27 mouse cellular contexts compared by ENCODE assay signal in the genomic region with DNA sequence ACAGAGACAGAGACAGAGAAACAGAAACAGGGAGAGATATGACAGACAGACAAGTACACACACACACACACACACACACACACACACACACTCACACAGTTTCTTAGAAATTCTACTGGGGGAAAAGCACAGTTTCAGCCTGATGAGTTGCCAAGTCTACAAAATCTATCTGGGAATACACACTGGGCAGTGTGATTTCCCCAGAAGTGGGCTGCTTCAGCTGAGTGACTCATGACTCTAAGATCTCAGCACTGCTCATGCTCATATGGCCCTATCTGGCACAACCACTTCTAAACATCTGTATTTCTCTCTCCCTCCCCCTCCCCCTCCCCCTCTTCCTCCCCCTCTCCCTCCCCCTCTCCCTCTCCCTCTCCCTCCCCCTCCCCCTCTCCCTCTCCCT.
DNase-seq lines count a peak whose midpoint lies in the region; ATAC-seq and TF ChIP-seq lines count a peak whose summit lies in the region.
"Had no signal": no experiment of that assay in that cellular context is flagged by ENCODE, and none has a peak within 500 bp of the region (broad histone marks: within the 10 kb centered on the region; RNA-seq: fewer than 3 reads in every experiment).

No protein-coding gene starts in this region.

- H3K4me1 ChIP-seq in lung, adult 2 months (ENCODE audit: control insufficient read depth, insufficient read depth, low read length), result no peaks in the 10 kb centered on the region
- H3K4me1 ChIP-seq: forebrain, embryonic 12.5 days; limb, embryonic 12.5 days; liver, embryonic 15.5 days; midbrain, embryonic 15.5 days; neural tube, embryonic 15.5 days had no signal

- TF ChIP-seq POLR2A in lung, adult 2 months (IDR thresholded peaks at IDR 0.05; ENCODE audit: borderline replicate concordance, extremely low read depth, low read depth, low read length), result no peak

- H3K4me3 ChIP-seq in lung, adult 2 months (replicated peaks; ENCODE audit: extremely low read depth, low read depth, low read length), result no peak overlapping the region
- H3K4me3 ChIP-seq: embryonic facial prominence, embryonic 13.5 days; erythroblast, embryonic 14.5 days; forebrain, embryonic 12.5 days; heart, embryonic 12.5 days; limb, embryonic 12.5 days; liver, embryonic 15.5 days; midbrain, embryonic 15.5 days; neural tube, embryonic 15.5 days had no signal

- DNase-seq in left cerebral cortex, postnatal 14 days (ENCODE audit: low spot score in 2 of 2), result peak; percentile 18 to 47
- DNase-seq in left cerebral cortex, postnatal 4 days, result no peak
- DNase-seq in lung, postnatal 10 days, result peak; percentile 47
- no peak for DNase-seq in lung, adult 2 months
- DNase-seq in NIH3T3 (ENCODE audit: low read depth), result peak; percentile 87
- peak; percentile 88 for DNase-seq in adipocyte (ENCODE audit: low spot score)
- DNase-seq in kidney, postnatal 4 days, result no peak
- DNase-seq: adrenal gland, postnatal 14 days; cerebellum, adult 11-12 months; cerebellum, postnatal 10 days; gastrocnemius, postnatal 25 days; heart, adult 11 months; kidney, adult 9 months; kidney, postnatal 10 days; layer of hippocampus, adult 9-11 months; retina, postnatal 1 day had no signal

- intact Hi-C loops in left cerebral cortex, postnatal 14 days (cut with DNase I), result no loop called here
- intact Hi-C loops in left cerebral cortex, postnatal 4 days (cut with DNase I), result no loop called here

- TF ChIP-seq CTCF in lung, adult 2 months (IDR thresholded peaks at IDR 0.05; ENCODE audit: insufficient read depth, low read length), result no peak

- ATAC-seq in inflammation-experienced regulatory T-cells, adult 6 months, result no peak
- ATAC-seq: hindbrain, embryonic 16.5 days; intestine, postnatal 0 days; midbrain, embryonic 15.5 days had no signal

Comparison
In these comparisons a context has a peak if more than half of its experiments do, and no peak if none do; other contexts are left out.
1. DNase-seq: peak in left cerebral cortex, postnatal 14 days (2 of 2), lung, postnatal 10 days (single experiment), NIH3T3 (single experiment) and adipocyte (single experiment); none in left cerebral cortex, postnatal 4 days (single experiment), lung, adult 2 months (single experiment) and kidney, postnatal 4 days (0 of 2).